ENCODE assay signal across 8 mouse cellular contexts in the genomic region with DNA sequence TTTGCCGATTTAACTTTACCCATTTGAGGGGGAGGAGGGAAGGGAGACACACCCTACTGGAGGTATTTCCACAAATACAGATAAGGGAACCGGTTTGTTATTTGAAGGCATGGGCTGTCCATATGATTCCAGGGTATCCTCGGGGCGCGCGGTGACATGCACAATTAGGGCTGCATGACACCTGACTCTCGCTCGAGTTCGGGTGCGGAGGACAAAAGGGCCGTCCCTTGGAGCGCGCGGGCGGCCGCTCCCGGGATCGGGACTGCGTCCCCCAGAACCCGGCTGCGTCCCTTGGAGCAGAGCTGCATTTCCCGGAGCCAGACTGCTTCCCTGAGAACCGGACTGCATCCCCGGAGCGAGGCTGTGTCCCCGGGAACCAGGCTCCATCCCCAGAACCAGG.
DNase-seq lines count a peak whose midpoint lies in the region; ATAC-seq lines count a peak whose summit lies in the region.

No protein-coding gene starts in this region.

- peaks cover 4% of the 10 kb centered on the region; the same call in 1 of the 2 replicates for H3K36me3 ChIP-seq in embryonic facial prominence, embryonic 13.5 days
- no peaks in the 10 kb centered on the region for H3K36me3 ChIP-seq in intestine, embryonic 16.5 days (ENCODE audit: control insufficient read depth, insufficient read depth, low read length)
- peaks cover 10% of the 10 kb centered on the region; the same call in 1 of the 2 replicates for H3K36me3 ChIP-seq in midbrain, embryonic 14.5 days (ENCODE audit: control insufficient read depth, insufficient read depth, low read length)

- H3K4me2 ChIP-seq in embryonic facial prominence, embryonic 13.5 days = peak overlapping the region; percentile 70
- peak overlapping the region; percentile 83 for H3K4me2 ChIP-seq in intestine, embryonic 16.5 days (ENCODE audit: low read depth, low read length)
- H3K4me2 ChIP-seq in midbrain, embryonic 14.5 days (ENCODE audit: low read length) = peak overlapping the region; percentile 73

- peak; percentile 18 to 43 for DNase-seq in kidney, postnatal 25 days
- DNase-seq in kidney, adult 8-10 months = no peak
- DNase-seq in ES-CJ7 (ENCODE audit: low read depth, low spot score) = peak; percentile 28
- DNase-seq in midbrain, embryonic 14.5 days = peak; percentile 75
- no peak for DNase-seq in adrenal gland, postnatal 10 days
- no peak for DNase-seq in frontal cortex, postnatal 10 days (ENCODE audit: low spot score in 2 of 2)

- H3K9me3 ChIP-seq in embryonic facial prominence, embryonic 13.5 days = no peaks in the 10 kb centered on the region
- H3K9me3 ChIP-seq in intestine, embryonic 16.5 days (ENCODE audit: control insufficient read depth, low read length) = no peaks in the 10 kb centered on the region
- H3K9me3 ChIP-seq in midbrain, embryonic 14.5 days (ENCODE audit: control insufficient read depth, low read length) = no peaks in the 10 kb centered on the region

- no peaks in the 10 kb centered on the region for H3K27me3 ChIP-seq in embryonic facial prominence, embryonic 13.5 days
- no peaks in the 10 kb centered on the region for H3K27me3 ChIP-seq in intestine, embryonic 16.5 days (replicated peaks; ENCODE audit: control insufficient read depth, insufficient read depth, low read length)
- H3K27me3 ChIP-seq in midbrain, embryonic 14.5 days (ENCODE audit: control insufficient read depth, insufficient read depth, low read length) = no peaks in the 10 kb centered on the region

- H3K9ac ChIP-seq in embryonic facial prominence, embryonic 13.5 days = peak overlapping the region; percentile 86
- peak overlapping the region; percentile 88 for H3K9ac ChIP-seq in intestine, embryonic 16.5 days (ENCODE audit: low read depth, low read length)
- peak overlapping the region; percentile 96 for H3K9ac ChIP-seq in midbrain, embryonic 14.5 days (replicated peaks; ENCODE audit: low read length)

- WGBS in embryonic facial prominence, embryonic 13.5 days = under 1% methylated on average over 26 of the region's 26 CpGs
- WGBS in intestine, embryonic 16.5 days = under 1% methylated on average over 26 of the region's 26 CpGs
- 1% methylated on average over 26 of the region's 26 CpGs for WGBS in midbrain, embryonic 14.5 days

- ATAC-seq in embryonic facial prominence, embryonic 13.5 days (ENCODE audit: insufficient number of reproducible peaks, insufficient read depth, low FRiP score, low TSS enrichment, low read depth) = 0 out of 2 replicates have a peak, but pooled peaks have one; percentile 6
- peak; percentile 46 for ATAC-seq in intestine, embryonic 16.5 days
- ATAC-seq in midbrain, embryonic 14.5 days (ENCODE audit: low FRiP score, low TSS enrichment) = peak; percentile 51; the same call in 1 of the 2 replicates

- peak overlapping the region; percentile 86 for H3K27ac ChIP-seq in embryonic facial prominence, embryonic 13.5 days
- H3K27ac ChIP-seq in intestine, embryonic 16.5 days (ENCODE audit: low read length) = peak overlapping the region; percentile 97
- H3K27ac ChIP-seq in midbrain, embryonic 14.5 days (replicated peaks; ENCODE audit: low read depth, low read length) = peak overlapping the region; percentile 94

- H3K4me1 ChIP-seq in embryonic facial prominence, embryonic 13.5 days = peaks cover 15% of the 10 kb centered on the region
- H3K4me1 ChIP-seq in intestine, embryonic 16.5 days (ENCODE audit: control insufficient read depth, insufficient read depth, low read length) = peaks cover 6% of the 10 kb centered on the region; the same call in 1 of the 2 replicates
- H3K4me1 ChIP-seq in midbrain, embryonic 14.5 days (ENCODE audit: control insufficient read depth, insufficient read depth, low read length) = peaks cover 13% of the 10 kb centered on the region; the same call in 1 of the 2 replicates

- peak overlapping the region; percentile 80 for H3K4me3 ChIP-seq in embryonic facial prominence, embryonic 13.5 days
- peak overlapping the region; percentile 84 for H3K4me3 ChIP-seq in intestine, embryonic 16.5 days (ENCODE audit: low read length)
- peak overlapping the region; percentile 90 for H3K4me3 ChIP-seq in midbrain, embryonic 14.5 days (replicated peaks; ENCODE audit: low read depth, low read length)

Comparison
In these comparisons a context has a peak if more than half of its experiments do, and no peak if none do; other contexts are left out.
1. DNase-seq: peak in kidney, postnatal 25 days (2 of 2), ES-CJ7 (single experiment) and midbrain, embryonic 14.5 days (single experiment); none in kidney, adult 8-10 months (0 of 2), adrenal gland, postnatal 10 days (single experiment) and frontal cortex, postnatal 10 days (0 of 2).
2. Peak in every context shown above with its lines, with median percentiles within 50 percentile points of each other: ATAC-seq, H3K27ac ChIP-seq, H3K4me2 ChIP-seq, H3K4me3 ChIP-seq and H3K9ac ChIP-seq.